Mouse (Mus musculus) thymus, postnatal 0 days (tissue): Measurements from ENCODE around the gene Msx2. TPM values are rescaled to one million over a fixed set of nuclear protein-coding genes. Genes with fewer than 3 reads are reported as not detected.

ENCODE experiments used
- polyA plus RNA-seq: library from polyadenylated mRNA; unstranded; fragments of >200 nt; fragmentation: Nextera tagmentation; extraction: Ambion mirVana; gene quantifications from 2 replicates; pipeline ENCODE4 v1.2.1, GENCODE M21; 2015

The Msx2 gene
- polyA plus RNA-seq, 1 experiment from 2014 or later, result 0.07 TPM

Other genes starting within 250 kb of the Msx2 start
- gene Ror2, start 186.9 kb downstream of the Msx2 start, polyA plus RNA-seq, result 0.61 and 0.80 TPM in 2 replicates
- gene Sptlc1, start 95.7 kb downstream of the Msx2 start, polyA plus RNA-seq, result 35.0 and 37.2 TPM in 2 replicates